Mouse (Mus musculus) lung, postnatal 10 days (tissue): ENCODE measurements around the gene Gpr142.

Experiments used
- DNase-seq: peaks from one replicate; pipeline ENCODE4 v3.0.0; 2021

The Gpr142 gene

DNA sequence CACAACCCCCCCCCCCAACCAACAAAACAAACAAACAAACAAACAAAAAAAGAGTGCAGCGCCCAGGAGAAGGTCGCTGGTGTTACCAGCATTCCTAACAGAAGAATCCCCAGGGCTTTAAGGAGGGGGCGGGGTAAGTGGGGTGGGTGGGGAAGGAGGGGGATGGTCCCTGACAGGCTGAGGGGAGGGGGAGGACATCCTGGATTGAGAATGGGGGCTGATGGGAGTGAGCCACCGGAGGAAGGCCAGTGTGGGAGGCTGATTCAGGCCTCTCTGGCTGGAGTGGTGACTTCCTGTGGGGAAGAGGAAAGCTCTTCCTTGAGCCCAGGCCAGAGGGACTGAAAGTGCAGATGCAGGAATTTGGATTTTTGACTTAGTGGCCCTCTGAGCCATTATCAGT lies 47.6 kb downstream of the Gpr142 start:
- DNase-seq = no peak

DNA sequence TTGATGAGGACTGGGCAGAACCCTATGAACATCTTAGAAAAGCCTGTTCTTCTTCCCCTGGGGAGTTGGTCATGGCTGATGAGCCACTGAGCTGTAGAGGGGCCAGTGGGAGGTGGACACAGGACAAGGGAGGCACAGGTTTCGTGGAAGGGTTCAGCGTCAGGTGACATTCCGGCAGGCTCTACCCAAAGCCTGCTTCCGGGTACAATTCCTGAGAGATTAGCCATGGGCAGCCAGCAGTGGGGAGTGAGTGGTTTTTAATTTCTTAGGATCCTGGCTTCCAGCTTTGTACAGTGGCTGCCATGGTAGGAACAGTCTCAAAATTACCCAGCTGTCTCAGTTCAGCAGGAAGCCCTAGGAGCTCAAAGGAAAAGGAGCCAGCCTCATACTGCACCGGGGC lies 48.3 kb downstream of the Gpr142 start:
- no peak for DNase-seq

DNA sequence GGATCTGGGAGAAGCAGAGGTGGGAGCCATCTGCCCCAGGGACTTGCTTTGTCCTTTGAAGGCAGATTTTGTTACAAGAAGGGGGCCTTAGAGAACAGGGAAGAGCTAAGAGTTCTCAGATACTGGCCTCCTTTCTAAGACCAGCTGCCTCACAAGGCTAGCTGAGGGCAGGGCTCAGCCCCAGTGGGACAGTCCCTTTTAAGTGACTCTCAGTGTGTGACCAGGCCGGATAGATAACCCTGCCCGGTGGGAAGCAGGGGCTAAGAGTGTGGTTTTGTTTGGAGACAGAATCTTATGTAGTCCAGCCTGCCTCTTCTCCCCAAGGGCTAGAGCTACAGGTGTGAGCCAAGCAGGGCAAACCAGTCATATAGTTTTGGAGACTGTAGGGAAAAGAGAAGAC lies 50.8 kb downstream of the Gpr142 start:
- no peak for DNase-seq

DNA sequence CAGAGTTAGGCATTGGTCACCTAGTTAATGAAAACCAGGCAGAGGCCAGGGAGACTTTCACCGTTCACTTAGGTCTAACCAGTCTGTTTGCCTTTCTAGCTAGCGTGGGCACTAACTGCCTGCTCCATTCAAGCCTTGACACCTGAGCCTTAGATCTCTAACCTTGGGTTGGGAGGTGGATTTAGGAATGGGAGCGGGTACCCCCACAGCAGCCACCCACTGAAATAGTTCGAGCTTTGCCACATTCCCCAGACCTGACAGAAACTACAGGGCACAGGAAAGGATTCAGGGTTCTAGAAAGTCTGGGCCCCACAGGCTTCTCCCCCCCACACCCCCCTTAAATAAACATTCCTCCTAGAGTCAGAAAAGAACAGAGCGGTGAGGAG lies 51.3 kb downstream of the Gpr142 start:
- DNase-seq = no peak

DNA sequence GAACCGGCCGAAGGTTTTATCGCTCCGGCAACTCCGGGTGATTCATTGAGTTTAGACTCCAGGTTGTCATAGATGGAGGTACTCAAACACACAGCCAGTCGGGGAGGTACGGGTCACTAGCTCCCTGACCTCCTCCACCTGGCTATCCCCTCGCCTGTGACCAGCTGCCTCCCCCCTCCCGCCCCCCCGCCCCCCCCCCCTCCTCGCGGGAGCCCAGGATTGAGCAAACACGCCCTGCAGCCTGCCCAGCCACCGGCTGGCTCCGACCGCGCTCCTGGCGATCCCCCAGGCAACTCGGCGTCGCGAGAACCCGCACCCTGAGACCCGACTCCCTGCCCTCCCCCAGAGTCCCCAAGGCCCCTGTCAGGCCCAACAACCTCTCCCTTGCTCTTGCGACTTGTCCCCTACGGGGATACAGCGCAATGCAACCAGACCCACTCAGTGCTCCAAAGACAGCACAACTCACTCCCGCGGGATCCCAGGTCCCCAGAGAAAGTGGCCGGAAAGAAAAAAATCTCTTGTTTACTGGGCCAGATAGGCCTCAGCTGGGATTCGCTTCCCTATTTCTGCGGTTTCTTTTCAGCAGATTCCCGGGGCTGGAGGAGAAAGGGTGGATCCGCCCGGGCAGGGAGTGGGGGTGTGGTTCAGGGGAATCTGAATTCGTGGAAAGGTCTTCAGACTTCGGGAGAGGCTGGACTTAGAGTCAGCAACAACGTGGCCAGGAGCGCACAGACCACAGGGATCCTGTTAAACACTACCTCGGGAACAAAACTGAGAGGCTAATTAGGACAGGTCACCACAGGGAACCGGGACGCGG lies 51.9 kb downstream of the Gpr142 start, which contains the start of gene Gprc5c:
TSS of gene Gprc5c (plus strand) at position 701 of the 817 bp plus-strand sequence.
- DNase-seq = peak; percentile 69

DNA sequence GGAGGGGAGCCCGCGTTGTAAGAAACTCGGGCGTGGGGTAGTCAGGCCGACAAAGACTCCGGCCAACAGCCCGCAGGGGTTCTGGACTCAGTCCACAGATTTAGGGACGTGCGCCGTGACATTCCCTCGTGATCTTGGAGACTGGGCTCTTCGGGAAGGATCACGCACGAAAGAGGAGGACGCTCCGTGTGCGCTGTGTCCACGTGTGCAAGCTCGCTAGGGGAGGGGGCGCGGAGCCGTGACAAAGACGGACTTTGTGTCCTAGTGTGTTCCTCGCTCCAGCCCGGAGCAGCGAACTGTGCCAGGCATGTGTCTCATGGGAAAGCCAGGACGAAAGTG lies 52.5 kb downstream of the Gpr142 start:
- no peak for DNase-seq

DNA sequence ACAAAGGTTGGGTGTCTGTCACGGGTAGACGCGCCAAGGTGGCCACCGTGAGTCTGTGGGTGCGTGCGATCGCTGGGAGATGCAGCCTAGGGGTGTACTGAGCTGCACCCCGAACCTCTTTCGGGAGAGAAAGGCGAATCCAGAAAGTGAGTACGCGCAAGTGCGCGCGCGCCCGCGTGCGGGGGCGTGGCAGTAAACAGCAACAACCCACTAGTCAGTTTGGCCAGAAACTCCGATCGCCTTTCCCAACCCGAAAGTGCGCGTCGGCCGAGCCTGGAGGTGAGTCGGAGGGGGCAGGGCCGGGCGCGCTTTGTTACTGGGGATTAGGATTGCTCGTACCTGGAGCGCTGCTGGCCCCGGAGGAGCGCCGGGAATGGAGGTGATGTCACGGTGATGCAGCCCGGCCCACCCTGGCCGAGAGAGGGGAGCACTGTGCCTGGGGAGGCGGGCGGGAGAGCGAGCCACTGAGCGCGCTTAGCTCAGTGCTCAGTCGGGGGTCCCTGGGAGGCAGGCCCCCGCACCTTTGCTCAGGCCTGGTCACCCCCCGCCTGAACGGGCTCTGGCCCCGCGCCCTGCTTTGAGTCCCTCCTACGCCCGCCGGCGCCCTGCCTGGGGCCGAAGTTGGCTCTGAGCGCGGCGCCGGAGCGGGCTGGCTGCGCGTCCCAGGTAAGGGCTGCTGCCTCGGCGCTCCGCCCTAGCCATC lies 53.0 kb downstream of the Gpr142 start:
- DNase-seq = peak; percentile 78

DNA sequence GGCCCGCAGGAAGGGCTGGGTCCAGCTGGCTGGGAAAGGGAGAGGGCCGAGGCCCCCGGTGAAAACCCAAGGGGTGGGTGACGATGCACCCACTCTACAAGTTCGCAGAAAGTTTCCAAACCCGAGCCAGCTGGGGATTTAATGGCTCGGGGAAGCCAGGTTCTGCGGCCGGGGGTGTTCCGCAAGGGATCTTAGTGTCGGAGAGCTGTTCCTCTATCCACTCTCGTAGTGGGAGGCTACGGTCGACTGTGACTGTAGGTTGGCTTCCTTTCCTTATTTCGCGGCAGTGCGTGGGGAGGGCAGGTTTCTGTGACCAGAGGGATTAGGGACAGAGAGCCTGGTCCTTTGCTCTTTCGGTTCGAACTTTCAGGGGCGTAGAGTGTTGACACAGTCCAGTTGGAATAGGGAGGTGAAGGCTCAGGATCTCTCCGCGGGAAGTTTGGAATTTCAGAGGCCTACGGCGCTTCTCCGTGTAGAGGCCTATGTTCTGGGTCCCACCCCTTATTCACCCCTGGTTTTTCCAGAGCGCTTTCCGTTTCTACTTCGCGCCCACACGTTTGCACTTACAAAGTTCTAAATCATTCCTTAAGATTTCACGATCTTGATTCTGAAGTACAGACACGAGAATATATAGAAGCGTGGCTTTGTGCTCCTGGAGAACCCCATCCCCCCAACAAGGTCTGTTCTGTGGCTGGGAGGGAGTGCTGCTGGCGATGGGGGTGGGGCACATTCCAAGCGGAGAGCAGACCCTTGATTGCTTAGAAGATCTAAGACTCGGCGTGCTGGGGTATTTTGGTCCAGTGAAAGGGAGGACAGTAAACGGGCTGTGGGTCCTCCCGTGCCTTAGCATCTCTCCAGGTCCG lies 53.8 kb downstream of the Gpr142 start:
- peak; percentile 31 for DNase-seq

DNA sequence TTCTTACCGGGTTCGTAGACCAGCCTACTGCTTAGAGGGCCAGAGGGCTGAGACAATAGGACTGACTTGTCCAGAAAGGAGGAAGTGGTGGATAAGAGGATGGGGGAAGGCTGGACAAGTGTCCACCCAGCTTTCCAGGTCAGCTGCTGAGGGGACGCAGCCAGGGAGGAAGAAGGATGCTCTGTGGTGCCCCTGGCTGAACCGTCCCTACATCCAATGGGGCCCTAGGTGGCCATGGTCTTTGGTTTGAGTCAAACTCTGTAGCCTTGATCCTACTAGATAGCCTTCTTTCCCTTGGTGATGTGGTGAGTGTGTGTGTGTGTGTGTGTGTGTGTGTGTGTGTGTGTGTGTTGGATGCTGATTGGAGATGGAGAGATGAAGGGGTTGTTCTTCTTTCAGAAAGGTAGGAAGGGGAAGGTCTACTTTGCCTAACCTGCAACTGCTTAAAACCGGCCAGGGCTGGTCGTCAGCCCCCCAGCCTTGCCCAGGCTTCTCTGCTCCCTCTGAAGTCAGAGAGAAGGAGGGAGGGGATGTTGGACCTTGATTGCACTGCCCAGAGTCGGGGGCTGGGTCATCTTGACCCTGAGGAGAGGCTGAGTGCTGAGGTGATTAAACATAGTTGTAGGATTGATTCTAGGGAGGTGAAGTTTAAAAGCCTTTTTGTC lies 54.6 kb downstream of the Gpr142 start:
- DNase-seq = no peak

DNA sequence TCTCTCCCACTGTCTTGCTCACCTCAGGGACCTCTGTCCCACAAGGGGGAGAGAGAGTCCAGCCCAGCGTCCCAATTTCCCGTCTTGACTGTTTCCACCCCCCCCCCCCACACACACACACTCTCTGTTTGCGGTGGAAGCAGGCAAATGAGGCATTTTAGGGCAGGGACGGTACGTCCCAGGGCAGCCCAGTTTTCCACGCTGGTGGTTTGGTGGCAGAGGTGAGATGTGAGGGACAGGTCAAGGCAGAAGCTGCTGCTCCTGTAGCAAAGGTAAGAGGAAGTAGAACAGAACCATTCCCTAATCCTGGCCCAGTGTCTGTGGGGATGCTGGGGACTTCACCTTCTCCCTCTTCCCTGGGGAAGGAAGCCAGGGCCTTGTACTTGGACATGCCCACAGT lies 55.9 kb downstream of the Gpr142 start:
- no peak for DNase-seq

DNA sequence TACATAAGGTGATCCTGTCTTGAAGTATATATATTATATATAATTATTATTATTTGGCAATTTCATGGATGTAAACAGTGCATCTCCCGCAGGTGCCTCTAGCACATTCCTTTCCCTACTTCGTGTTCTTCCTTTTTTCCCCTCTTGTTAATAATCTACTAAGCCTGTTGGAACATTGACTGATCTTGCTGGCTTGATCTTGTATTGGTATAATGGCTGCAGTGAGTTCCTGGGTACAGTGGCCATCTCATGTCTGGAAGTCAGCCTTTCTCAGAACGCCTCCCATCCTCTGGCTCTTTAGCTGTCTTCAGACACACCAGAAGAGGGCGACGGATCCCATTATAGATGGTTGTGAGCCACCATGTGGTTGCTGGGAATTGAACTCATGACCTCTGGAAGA lies 57.4 kb downstream of the Gpr142 start:
- DNase-seq = no peak
